Mouse (Mus musculus) bone marrow macrophage, adult 2 months (primary cell): ENCODE measurements around the gene Osbp2. TPM values are rescaled to one million over a fixed set of nuclear protein-coding genes. Genes with fewer than 3 reads are reported as not detected.

Experiments used
- H3K27ac ChIP-seq: 2 replicates; pipeline ENCODE4 v1.5.1; 2012; ENCODE audit warnings: low read depth, low read length; ENCODE audit not compliant: insufficient read depth
- H3K4me1 ChIP-seq: 2 replicates; pipeline ENCODE4 v1.6.1; 2012; ENCODE audit warnings: low read length; ENCODE audit not compliant: control insufficient read depth, insufficient read depth
- H3K4me3 ChIP-seq: 2 replicates; pipeline ENCODE4 v1.5.1; 2012; ENCODE audit warnings: mild to moderate bottlenecking, low read length, moderate library complexity; ENCODE audit not compliant: insufficient read depth
- CTCF ChIP-seq: IDR thresholded peaks from 2 replicates; pipeline ENCODE4 v1.5.1; 2012; ENCODE audit warnings: low read depth, mild to moderate bottlenecking, low read length, moderate library complexity
- POLR2A ChIP-seq: IDR thresholded peaks from 2 replicates; pipeline ENCODE4 v1.6.1; 2012; ENCODE audit warnings: mild to moderate bottlenecking, low read depth, low read length, borderline replicate concordance
- polyA plus RNA-seq: library from polyadenylated mRNA; stranded (reverse); fragments of >200 nt; gene quantifications from 2 replicates; pipeline ENCODE4 v1.2.4, GENCODE M21; 2012; ENCODE audit not compliant: missing spikeins, insufficient read depth, insufficient read length

The Osbp2 gene
- polyA plus RNA-seq = 0.59 and 0.87 TPM in 2 replicates

DNA sequence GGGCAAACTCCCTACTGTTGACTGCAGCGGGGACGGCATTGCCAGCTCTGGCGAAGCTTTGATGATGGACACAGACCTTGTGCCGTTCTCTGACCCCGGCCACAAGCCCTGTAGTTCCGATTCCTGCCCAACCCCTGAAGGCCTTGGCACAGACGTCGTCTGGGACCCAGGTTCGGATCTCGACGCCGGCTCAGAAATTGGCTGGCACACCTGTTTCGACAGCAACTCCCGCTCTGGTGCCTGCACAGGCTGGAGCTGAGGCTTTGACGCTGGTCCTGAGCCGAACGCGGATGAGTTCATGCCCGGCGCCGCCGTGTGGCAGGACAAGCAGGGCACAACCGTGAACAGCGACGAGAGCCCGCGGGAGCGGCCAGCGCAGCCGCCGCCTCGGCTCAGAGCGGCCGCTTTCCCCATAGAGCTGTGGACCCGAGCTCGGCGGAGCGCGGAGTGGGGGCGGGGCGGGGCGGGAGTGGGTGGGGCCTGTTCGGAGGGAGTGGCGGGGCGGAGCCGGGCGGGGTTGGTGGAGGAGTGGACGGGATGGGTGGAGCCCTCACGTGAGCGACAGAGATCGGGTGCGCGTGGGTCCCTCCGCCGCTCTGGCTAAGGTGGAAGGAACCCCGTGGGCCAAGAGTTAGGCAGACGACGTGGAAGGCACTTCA is at the start of gene Osbp2:
Gene Osbp2 (minus strand): TSS at position 450 of the 659 bp plus-strand sequence.
- Histone ChIP-seq H3K27ac (no peak within 1 kb of the TSS), H3K4me3 (peak within 1 kb of the TSS; percentile 85)

DNA sequence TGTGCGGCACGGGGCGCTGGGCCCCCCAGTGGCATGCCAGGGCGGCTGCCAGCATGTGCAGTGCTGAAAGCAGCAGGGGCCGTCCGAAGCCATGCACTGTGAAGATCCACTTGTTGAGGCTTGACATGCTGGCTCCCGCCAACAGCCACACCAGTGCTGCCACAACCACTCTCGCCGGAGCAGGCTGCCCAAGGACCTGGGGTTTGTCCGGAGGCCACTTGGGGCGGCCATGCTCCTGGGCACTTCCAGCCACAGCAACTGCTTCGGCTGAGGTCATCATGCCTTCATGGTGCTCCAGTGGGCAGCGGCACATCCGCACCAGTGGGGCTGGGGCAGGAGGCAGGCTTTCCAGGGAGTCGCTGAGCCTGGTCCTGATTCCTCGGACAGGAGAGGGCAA is 49.2 kb upstream of the Osbp2 start:
- H3K27ac ChIP-seq = peak overlapping the region; percentile 70
- peaks cover 35% of the 10 kb centered on the region for H3K4me1 ChIP-seq
- peak overlapping the region; percentile 76 for H3K4me3 ChIP-seq
- TF ChIP-seq CTCF = no peak
- no peak for TF ChIP-seq POLR2A

More for the DNA sequence above, at the start of gene Osbp2:
- H3K4me1 ChIP-seq = peaks cover 8% of the 10 kb centered on the region
- no peak for TF ChIP-seq POLR2A
- TF ChIP-seq CTCF = no peak

DNA sequence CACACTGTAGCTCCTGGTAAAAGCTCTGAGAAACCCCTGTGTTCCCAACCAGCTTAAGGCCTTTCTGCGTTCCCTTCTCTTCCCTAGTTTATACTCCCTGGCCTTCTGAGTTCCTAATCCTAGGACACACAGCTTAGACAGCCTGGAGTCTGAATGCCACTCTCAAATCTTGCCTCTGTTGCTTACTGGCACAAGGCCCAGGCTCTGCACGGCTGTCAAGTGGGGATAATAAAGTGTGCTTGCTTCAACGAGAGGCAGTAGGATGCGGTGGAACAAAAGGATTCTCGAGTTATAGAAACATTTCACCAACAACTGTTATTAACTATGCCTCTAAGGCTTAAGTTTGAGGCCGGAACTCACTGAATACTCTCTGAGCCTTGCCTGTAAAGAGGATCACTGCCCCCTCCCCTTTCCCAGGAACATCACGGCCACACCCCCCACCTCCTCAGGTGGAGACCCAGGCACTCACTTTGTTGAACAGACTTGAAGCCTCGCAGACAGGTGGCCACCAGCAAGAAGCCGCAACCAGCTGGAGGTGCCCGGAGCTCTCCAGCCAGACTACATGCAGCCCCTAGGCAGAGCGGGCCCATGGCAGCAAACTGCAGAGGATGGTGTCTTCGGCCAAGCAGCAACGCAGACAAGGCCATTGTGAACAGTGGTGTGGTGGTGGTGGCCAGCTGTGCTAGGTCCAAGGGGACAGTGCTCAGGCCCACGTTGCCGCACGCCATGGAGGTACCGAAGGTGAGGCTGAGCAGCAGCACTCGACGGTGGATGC is 48.6 kb upstream of the Osbp2 start:
- peaks cover 35% of the 10 kb centered on the region for H3K4me1 ChIP-seq
- H3K27ac ChIP-seq = peak overlapping the region; percentile 70
- TF ChIP-seq POLR2A (no peak), CTCF (no peak)
- H3K4me3 ChIP-seq = peak overlapping the region; percentile 76

DNA sequence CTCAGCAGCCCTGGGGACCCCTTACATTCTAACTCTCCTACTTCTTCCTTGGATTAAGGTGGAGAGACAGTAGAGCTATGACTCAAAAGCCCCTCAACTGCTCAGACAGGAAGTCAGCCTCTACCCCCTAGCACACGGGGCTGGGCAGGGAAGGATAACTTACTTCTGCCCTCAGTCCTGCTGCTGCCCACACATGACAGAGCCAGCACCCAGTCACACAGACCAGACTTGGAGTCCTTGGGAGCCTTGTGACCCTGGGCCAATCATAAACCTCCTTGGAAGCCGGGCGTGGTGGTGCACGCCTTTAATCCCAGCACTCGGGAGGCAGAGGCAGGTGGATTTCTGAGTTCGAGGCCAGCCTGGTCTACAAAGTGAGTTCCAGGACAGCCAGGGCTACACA is 47.7 kb upstream of the Osbp2 start:
- Histone ChIP-seq H3K4me3 (peak overlapping the region; percentile 76), H3K4me1 (peaks cover 35% of the 10 kb centered on the region), H3K27ac (peak overlapping the region; percentile 79)

DNA sequence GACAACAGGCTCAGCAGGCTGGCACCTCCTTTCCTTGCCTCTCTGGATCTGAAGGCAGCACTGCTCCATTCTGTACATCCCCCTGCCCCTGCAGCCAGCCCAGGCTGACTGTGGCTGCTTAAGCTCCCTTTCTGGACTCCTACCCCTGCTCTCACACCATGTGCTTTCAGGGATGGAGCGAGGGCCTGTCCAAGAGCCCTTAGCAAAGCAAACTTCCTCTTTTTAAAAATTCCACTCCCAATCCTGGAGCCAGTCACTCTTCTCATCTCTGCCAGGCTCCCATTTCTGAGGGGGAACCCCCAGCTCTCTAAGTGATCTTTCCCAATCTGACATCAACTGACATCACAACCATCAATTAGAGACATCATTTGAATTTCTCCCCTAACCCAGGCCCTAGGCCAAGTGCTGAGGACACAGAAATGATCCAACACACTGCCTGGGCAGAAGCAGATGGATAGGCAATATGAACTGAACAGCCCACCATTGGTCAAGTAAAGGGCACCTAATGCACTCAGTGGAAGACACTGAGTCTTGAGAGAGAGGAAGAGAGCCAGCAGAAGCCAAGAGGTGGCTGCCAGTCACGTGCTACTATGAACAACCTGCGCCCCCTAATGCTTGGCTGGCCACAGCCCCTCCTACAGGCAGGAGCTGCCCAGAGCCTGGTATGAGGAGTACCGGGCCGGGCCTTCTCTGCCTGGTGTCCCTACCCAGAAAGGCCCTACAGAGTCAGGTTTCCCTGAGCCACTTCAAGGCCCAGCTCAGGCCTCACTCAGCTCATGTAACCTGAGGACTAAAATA is 47.0 kb upstream of the Osbp2 start:
- H3K4me3 ChIP-seq = peak overlapping the region; percentile 76
- no peak for TF ChIP-seq POLR2A
- H3K4me1 ChIP-seq = peaks cover 34% of the 10 kb centered on the region
- peak overlapping the region; percentile 79 for H3K27ac ChIP-seq

DNA sequence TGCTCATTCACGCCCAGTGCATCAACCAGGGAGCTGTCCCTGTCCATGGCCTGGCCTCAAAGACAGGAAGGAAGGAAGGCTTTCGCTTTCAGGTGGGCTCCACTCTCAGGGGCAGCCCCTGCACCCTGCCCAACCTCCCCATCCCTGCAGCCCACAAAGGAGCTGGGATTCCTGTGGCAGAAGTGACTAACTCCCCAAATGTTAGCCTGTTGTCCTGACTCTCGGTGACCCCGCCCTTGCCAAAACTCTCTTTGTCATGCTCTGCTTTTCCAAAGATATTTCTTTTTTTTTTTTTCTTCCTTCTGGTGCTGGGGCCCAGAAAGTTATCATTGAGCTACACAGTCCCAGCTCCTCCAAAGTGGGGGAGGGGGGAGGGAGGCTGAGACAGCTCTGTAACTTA is 45.5 kb upstream of the Osbp2 start:
- Histone ChIP-seq H3K27ac (no peak overlapping the region), H3K4me1 (peaks cover 43% of the 10 kb centered on the region), H3K4me3 (no peak overlapping the region)
- no peak for TF ChIP-seq POLR2A
- TF ChIP-seq CTCF = no peak

DNA sequence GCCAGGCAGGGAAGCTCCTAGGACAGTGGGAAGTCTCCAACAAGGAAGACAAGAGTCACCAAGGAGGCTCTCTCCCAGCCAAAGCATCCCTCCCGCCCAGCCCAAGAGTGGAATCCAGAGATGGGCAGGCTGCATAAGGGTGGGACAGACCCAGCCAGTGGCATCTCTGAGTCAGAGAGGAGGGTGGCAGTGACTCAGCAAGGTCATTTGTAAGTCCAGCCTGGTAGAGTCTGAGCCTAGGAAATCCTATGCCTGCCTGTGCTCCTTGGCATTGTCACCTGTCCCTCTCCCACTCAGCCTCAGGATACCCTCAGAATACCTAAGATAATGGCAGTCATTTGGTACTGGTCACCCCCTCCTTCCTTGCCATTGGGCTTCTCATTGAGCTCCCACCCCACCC is 41.7 kb upstream of the Osbp2 start:
- Histone ChIP-seq H3K4me3 (no peak overlapping the region), H3K4me1 (peaks cover 51% of the 10 kb centered on the region)
- TF ChIP-seq CTCF = no peak
- TF ChIP-seq POLR2A = no peak

DNA sequence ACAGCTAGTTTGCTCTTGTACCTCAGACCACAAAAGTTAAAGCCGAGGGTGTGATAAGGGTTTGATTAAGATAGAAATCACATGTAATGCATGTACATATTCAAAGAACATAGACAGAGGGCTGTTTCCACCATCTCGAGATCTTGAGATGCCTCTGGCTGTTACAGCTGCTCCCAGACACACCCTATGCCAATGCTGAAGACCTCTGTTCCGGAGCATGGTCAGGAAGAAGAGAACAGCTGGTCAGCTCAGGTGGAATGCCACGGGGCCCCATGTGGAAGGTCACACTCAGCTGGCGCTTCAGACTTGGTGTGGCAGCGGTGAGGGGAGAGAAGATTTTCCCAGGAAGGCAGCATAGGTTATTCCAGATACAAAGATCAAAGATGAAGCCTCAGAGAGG is 41.0 kb upstream of the Osbp2 start:
- no peak overlapping the region for H3K27ac ChIP-seq
- peaks cover 46% of the 10 kb centered on the region for H3K4me1 ChIP-seq
- no peak overlapping the region for H3K4me3 ChIP-seq
- no peak for TF ChIP-seq POLR2A
- no peak for TF ChIP-seq CTCF

More for the DNA sequence above, 41.7 kb upstream of the Osbp2 start:
- no peak overlapping the region for H3K27ac ChIP-seq

DNA sequence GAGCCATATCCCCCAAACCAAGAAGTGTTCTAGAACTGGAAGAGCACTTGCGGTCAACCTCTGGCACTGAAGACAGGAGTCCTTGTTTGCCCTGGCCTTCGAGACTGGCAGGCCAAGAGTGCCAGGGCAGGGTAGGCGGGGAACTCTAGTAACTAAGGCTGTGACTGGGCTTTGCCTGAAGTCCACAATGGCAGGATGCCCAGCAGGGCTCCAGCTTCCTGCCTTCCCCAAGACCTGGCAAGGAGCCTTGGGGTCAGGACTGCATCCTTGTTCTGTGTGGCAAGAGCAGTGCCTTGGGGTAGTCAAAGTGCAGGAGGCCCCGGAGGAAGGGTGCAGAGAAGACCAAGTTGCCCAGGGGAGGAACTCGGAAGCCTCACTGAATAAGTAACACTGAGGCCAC is 39.3 kb upstream of the Osbp2 start:
- Histone ChIP-seq H3K4me3 (no peak overlapping the region), H3K27ac (no peak overlapping the region), H3K4me1 (peaks cover 33% of the 10 kb centered on the region)
- TF ChIP-seq CTCF (no peak), POLR2A (no peak)

DNA sequence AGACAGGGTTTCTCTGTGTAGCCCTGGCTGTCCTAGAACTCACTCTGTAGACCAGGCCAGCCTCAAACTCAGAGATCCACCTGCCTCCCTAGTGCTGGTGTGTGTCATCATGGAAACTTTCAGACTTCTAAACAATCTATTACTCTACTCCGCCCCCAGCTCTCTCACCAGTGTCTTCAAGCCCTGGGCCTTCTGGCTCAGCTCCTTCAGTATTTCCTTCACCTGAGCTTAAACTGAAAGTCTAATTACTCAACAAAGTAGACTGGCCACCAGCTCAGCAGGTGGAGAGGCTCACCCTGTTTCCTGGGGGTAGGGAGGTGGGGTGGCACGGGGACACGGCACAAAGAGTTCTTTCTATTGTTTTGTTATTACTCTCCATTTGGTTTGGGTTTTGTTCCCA is 38.8 kb upstream of the Osbp2 start:
- H3K27ac ChIP-seq = no peak overlapping the region
- H3K4me1 ChIP-seq = peaks cover 33% of the 10 kb centered on the region
- no peak overlapping the region for H3K4me3 ChIP-seq
- TF ChIP-seq CTCF (no peak), POLR2A (no peak)
